Mouse (Mus musculus) megakaryocyte, adult 5-6 weeks (primary cell): Measurements from ENCODE around the gene Stk39. TPM values are rescaled to one million over a fixed set of nuclear protein-coding genes. Genes with fewer than 3 reads are reported as not detected.
"Not testable (repeated sequence)": the region's sequence is repeated elsewhere in the genome, so short reads cannot be mapped to it uniquely, and the experiment has no call there.

Experiments
- ATAC-seq: 2 replicates; pipeline ENCODE4 v1.8.0; 2016; ENCODE audit warnings: mild to moderate bottlenecking, inconsistent platforms; ENCODE audit not compliant: poor library complexity, severe bottlenecking
- total RNA-seq, 2 experiments: library from RNA; stranded (forward) in 1 of 2; stranded (reverse) in 1 of 2; fragments of 153-499, 151-499 nt in 1 of 2; fragments of 221-1000, 200-1000 nt in 1 of 2; gene quantifications; 2 replicates each; pipeline versions ENCODE4 v1.2.3 to v1.2.4; 2015 to 2017

Gene Stk39
- total RNA-seq, 2 experiments from 2014 or later, result 3.9 to 6.2 TPM

DNA sequence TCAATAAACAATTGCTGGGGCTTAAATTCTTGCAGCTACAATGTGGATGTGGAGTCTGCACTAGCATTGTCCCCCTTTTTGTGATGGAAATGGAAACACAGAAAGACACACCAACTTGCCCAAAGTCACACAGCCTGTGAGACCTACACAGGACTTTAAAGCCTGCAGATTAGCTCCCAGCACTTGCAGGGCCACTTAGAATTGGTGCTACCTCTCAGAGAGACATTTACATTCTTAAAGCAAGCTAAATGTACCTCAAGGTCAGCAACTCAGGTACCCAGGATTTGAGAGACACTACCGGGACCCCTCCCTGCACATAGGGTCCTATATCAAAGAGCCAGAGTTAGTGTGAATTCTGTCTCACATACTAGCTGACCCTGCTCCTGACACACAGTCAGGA, 227.5 kb downstream of the Stk39 start:
- ATAC-seq, result no peak

DNA sequence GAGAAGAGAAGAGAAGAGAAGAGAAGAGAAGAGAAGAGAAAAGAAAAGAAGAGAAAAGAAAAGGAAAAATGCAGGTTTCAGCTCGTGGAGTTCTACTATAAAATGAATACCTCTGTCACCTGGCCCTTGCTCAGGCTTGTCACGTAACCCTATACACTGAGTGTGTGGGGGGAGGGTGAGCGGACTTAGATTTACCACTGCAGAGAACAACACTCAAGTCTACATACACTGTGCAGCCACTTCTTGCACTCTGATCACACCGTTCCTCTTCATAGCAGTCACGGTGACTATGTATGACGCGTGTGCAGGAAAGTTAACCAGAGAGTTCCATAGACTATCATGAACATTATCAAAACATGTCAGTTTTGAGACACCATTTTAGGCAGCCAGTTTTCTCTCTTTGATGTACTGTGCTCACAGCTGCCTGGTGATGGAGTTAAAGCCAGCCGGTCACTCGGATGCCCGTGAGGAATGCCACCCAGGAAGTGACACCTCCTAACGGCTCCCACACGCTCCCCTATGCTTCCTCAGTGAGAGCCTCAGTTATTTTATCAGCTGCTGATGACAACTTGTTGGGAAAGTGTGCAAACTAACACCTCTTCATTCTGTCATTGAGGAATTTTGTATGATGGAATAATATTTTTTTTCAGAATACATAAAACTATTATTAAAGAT, 228.1 kb downstream of the Stk39 start:
- ATAC-seq, result no peak

GRCm38 (mm10) chr2:68243273-68243672, 228.8 kb downstream of the Stk39 start:
- ATAC-seq, result no peak

DNA sequence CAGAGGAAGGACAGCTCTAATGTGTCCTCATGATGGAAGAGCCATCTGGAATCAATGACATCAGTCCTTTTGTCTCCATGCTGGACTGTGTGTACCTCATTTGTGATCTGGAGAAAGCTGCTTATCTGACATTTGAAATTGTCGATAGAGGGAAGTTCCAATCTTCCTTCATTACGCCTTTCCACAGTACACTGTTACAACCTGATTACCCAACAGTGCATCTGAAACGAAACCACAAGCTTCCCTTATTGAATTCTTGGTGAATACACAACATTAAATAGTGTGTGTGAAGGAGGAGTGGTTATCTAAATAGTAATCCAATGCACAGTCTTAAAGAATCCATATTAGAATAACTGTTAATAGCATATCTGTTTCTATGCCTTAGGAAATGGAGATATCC, 230.0 kb downstream of the Stk39 start:
- peak; percentile 91 for ATAC-seq

DNA sequence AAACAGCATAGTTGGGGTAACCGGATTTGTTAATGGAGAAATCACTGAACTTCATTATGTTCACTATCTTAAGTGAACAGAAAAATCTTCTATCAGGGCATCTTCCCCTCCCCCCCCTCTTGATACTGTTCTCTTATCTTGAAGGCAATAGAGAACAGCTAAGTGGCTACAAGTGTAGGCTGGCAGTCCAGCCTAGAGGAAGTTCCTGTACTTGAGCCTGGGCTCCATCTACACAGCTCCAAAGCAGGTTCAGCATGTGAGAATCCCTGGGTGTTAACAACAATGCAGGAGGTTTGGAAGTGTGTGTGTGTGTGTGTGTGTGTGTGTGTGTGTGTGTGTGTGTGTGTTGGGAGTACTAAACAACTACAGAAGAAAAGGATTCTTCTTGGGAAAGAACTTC, 230.4 kb downstream of the Stk39 start:
- peak; percentile 60 for ATAC-seq

DNA sequence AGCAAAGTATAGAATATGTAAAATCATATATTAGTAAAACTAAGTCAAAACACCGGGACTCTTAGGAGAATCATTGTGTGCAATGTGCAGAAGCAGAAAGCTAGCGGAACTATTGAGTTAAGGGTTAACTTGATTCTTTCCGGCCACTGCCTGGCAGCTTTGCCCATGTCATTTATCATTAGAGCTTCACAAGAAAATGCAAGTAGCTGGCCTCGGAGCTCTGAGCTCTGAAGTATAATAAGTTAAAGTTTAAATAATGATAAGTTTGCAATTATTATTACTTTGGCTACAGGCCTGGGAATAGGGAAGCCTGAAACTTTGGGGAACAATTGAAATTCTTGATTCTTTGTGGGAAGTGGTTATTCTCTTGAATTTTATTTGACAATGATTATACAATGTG, 232.7 kb downstream of the Stk39 start:
- ATAC-seq, result not testable (repeated sequence)

DNA sequence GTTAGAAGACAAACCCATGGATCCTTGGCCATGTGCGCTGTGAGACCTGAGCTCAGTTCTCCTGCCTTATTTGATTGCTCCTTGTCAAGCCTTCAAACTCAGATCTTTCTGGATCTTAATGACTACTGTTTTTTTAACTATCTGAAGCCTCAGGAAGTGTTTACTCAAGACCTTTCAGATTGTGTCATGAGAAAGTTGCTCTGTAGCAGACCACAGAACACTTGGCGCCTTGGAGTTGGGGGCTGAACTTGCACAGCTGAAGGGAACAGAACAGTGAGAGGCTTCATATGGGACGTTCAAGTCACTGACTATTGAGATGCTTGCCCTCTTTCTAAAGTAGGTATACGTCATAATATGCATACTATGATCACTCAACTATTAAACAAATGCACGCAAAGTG, 239.1 kb downstream of the Stk39 start:
- peak; percentile 53; the same call in 1 of the 2 replicates for ATAC-seq

GRCm38 (mm10) chr2:68229872-68230271, 242.2 kb downstream of the Stk39 start:
- no peak for ATAC-seq

- ATAC-seq, result no peak
Observed at GRCm38 (mm10) chr2:68229081-68229480, 243.0 kb downstream of the Stk39 start.

DNA sequence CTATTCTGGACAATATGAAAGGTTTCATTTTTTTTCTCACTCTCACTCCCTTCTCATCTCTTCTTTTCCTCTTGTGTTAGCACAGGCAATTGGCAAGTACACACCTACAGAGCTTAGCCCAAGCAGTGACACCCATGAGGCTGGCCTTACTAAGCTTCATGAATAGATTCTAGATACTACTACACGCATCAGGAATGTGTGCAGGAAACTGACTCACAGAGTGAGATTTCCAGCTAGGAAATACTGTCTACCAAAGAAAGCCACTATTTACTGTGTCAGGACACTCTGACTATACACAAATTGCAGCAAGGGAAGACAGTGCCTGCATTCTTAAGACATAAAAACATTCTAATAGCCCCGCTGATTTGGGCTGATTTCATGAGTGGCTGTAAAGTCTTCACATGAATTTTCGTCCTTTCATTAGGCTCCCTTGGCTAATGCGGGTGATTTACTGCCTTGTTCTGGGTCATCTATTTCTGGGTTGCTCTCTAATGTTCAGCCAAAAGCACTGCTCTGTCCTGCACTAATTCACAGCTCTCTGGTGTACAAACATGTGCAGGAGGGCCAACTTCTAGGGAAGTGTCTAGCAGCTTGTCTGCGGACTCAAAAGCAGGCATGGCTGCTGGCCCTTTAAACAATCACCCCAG, 249.7 kb downstream of the Stk39 start:
- ATAC-seq, result no peak

DNA sequence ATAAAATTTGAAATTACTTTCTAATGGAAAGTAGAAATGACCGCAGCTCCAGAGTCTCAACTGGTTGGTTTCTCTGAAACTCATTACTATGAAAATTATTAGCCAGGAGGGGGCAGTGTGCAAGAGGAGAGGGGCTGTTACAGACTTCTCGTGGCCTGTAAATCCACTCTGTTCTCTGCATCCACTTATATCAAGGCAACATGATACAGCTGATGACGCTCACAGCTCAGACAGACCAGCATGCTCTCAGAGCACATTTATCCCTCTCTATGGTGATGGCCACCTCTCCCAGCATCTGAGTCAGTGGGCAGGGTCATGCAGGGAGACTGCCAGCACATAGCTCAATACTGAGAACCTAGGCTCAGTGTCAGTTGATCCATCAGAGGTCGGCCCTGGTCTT, 250.8 kb downstream of the Stk39 start:
- 0 out of 2 replicates have a peak, but pooled peaks have one; percentile 43 for ATAC-seq

GRCm38 (mm10) chr2:68219823-68220222, 252.2 kb downstream of the Stk39 start:
- ATAC-seq, result no peak

- ATAC-seq, result no peak
Observed at GRCm38 (mm10) chr2:68215176-68215575, 256.9 kb downstream of the Stk39 start.

- ATAC-seq, result peak; percentile 89
Observed at GRCm38 (mm10) chr2:68214400-68214799, 257.7 kb downstream of the Stk39 start.

DNA sequence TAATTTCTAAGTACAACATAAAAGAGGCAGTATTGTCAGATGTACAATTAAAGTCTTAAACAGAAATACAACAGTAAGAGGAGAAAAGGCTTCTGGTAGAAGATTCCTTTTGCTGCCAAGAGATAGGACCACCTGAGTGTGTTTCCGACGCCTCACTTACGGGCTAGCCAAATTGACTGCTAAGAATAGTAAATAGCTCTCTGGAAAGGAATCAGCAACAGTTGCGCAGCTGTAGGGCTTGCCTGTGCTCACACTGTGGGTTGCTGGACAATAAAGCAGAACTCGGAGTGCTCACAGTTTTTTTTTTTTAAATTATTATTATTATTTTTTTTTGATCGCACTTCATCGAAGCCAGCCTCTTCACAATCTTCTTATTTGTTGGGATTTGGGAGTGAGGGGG, 260.6 kb downstream of the Stk39 start:
- ATAC-seq, result no peak

DNA sequence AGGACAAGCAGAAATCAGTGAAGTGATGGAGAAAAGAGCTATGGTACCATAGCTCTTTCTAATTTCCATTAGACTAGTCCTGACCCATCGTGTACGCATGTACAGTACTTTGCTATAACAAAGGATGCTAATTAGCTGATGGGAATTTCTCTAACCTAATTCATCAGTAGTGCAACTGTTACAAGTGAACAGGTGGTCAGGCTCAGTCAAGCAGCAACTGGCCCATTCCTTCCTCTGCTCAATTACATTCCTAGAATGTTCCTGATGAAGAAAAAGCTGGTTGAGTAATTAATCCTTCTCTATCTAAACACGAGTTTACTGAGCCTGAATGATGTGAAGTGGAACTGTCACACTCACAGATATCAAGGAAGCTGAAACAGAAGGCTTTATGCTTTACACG, 275.8 kb downstream of the Stk39 start:
- ATAC-seq, result no peak

DNA sequence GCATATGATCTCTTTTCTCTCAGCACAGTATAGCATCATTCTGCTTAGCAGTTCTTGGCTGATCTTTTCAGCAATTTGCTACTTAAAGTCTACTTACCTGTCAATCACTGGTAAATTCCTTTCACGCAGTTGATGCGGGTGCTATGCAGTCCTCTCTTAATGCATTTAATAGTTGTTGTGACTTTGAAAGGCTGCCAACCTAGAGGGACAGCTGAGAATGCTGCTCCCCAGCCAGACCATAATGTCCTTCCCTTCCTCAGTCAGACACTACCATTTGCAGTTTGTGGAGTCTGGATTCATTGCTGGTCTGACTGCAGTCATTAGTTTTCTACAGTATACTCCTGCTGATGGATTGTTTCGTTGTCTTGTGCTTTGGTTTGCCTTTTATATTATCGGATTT, 277.6 kb downstream of the Stk39 start:
- no peak for ATAC-seq

DNA sequence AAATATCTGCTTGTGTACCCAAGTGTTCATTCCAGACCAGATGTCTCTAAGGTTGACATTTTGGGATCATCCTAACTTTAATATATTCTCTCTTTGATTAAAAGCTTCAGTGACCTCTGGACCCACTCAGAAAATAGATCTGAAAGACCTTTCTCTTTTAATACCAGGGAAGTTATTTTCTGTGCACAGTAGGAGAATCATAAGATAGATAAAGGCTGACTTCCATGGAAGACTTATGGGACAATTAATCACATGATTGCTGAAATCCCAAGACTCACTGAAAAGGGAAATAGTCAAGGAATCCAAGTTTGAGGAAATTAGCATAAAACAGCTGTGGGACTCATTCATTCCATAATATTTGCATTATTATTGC, 278.6 kb downstream of the Stk39 start:
- no peak for ATAC-seq

DNA sequence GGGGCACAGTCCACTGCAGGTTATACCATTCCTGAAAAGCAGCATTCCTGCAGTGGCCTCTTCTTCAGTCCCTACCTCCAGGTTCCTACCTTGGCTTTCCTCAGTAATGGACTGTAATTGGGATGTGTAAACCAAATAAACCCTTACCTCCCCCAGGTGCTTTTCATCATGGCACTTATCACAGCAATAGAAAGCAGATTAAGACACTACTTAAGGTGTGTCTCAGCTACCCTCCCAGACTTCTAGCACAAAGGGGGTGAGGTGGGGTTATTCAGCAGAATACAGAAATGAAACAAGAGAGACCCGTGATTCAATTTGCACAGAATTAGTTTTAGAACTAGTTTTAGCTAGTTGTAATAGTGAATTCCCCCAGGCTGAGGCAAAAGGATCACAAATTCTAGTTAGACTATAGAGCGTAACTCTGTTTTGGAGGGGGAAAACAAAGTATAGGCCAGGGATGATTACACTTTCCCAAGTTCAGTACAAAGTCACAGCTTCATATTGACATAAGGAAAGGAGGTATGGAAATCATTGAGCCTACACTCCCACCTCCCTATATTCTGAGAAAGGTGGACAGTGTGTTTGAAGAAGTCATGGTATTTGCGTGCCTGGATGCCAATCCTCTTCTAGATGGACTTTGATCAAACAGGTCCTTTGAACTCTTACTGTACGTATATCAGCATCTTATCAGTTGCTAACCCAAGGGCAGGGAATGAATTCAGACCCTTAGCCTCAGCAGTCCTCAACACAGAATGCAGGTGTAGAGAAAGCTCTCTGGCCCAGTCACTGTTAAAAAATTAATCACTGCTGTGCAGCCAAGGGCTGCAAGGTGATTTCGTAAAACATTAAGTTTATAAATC, 279.2 kb downstream of the Stk39 start:
- no peak for ATAC-seq

GRCm38 (mm10) chr2:68176425-68176824, 295.6 kb downstream of the Stk39 start:
- ATAC-seq, result no peak

- ATAC-seq, result no peak
Observed at GRCm38 (mm10) chr2:68171306-68171705, 300.8 kb downstream of the Stk39 start.

GRCm38 (mm10) chr2:68162012-68162411, 310.1 kb downstream of the Stk39 start:
- ATAC-seq, result no peak
